Mouse (Mus musculus): Measurements from ENCODE around the gene Lhx5.

The Lhx5 gene

DNA sequence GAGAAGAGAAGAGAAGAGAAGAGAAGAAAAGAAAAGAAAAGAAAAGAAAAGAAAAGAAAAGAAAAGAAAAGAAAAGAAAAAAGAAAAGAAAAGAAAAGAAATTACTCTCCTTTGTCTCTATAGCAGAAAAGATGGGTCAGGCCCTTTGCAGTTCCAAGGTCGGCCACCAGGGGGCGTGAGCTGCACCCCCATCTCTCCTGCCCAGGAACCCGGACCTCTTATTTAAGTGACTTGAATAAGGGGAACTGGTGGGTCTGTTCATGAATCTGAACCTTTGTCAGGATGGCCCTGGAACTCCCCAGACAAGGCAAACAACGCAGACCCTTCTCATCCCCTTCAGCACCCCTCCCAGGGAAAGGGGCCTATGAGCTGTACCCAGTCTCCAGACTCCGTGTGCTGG, 33.6 kb downstream of the Lhx5 start:
- no peak for DNase-seq (ENCODE audit: low spot score in 2 of 2)

DNA sequence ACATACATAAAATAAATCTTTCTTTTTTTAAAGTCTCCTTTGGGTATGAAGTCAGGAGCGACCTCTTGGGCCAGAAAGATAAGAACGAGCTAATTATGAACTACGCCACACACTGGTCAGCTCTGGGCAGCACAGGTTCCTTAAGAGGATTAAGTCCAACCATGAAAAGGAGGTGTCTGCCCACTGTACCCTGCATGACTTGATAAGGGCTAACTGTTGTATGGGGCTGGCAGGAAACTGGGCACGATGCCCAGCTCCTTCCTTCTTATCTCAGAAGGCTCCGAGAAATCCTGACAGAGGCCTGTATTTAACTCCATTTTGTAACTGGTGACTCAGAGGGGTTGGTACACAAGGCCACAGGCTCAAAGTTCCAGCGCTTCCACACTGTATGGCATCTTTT, 34.4 kb downstream of the Lhx5 start:
- no peak for DNase-seq (ENCODE audit: low spot score in 2 of 2)

DNA sequence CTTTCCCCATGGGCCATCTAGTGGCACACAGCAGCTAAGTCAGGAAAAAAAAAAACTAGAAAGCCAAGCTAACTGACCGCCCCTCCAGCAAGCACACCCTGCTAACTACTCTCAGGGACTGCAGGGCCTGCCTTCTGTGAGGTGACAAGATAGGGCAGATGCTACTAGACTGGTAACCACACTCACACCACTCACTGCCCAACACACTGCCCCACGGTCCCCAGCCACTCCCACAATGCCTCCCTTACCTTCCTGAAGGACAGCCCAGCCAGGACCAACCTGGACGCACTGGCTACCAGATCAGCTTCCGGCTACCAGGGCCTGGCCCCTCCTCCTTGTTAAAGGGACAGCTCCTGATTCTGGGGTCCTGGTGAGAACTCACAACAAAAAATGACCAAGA, 35.5 kb downstream of the Lhx5 start:
- no peak for DNase-seq (ENCODE audit: low spot score in 2 of 2)

DNA sequence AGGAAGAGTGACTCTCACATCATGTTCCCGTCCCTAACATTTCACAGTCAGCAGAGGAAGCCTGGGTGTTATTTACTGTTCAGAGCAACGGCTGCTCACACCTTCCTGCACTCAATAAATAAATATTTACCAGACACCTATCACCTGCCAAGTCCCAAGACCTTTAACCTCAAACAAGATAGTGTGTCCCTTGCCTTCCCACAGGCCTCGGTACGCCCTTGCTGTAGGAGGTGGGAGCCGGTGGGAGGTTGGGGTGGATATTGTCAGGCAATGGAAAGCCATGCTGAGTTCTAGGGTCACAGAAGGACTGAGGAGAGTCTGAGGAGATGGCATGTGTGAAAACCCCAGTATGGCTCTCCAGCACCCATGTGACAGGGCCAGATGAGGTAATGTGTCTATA, 36.8 kb downstream of the Lhx5 start:
- DNase-seq (ENCODE audit: low spot score in 2 of 2) = no peak

DNA sequence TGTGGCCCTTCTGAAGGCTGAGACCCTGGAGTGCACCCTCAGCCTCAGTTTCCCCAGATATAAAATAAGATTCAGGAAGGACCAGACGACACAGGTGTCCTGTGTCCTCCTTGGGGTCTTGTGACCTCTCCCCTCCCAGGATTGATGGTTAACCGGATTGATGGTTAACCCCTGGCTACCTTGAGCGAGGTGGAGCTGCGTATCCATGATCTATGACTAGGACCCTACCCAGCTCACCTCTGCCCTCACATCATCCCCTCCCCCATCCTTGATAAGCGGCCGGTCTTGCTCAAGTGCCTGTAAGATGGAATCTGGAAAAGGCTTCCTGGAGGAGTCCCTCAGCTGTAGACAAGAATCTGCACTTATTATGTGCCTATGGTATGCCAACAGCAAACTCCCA, 37.3 kb downstream of the Lhx5 start:
- DNase-seq (ENCODE audit: low spot score in 2 of 2) = no peak

DNA sequence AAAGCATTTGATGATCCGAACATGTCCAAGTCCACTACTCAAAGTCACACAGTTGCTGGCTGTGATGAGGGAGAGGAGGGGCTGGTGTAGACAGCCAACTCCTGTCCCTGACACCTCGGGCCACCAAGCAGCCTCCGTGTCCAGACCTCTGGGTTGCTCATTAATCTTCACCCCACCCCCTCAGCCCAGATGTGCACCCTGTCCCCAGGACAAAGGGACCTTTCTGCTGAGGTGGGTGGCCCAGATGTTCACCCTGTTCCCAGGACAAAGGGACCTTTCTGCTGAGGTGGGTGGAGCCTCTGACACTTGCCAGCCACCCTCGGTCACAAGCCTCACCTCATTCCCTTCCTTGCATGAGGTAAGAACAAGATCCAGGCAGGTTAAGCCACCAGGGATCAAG, 40.0 kb downstream of the Lhx5 start:
- no peak for DNase-seq (ENCODE audit: low spot score in 2 of 2)

DNA sequence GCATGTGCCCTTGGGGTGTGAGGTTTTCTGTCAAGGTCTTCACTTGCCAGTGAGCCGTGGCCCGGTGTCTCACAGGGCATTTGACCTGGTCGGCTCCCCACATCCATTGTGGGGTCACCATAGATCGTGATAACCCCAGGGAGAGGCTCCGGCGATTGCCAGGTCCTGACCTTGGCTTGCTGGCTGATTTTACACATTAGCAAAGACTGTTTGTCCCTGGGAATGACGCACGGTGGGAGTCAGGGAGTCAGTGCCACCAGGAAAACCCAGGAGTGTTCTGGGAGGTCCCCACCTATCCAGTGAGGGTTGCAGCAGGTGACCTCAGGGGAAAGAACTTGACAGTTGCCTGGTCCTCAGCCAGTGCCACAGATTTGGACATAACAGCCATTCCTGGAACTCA, 41.3 kb downstream of the Lhx5 start, which contains the start of gene Sdsl:
Gene Sdsl, minus strand, starts transcription at position 41 of the 400 bp plus-strand sequence.
- DNase-seq (ENCODE audit: low spot score in 2 of 2) = no peak

DNA sequence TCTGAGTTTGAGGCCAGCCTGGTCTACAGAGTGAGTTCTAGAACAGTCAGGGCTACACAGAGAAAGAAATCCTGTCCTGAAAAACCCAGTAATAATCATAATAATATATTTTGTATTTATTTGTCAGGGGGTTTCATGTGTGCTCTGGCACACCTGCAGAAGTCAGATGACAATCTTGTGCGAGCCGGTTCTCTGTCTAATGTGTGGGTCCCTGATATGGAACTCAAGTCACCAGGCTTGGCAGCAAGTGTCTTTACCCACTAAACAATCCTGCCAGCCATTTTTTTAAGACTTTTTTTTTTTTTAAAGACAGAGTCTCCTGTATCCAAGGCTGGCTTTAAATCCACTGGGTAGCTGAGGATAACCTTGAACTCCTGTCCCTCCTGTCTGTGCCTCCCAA, 41.9 kb downstream of the Lhx5 start:
- no peak for DNase-seq (ENCODE audit: low spot score in 2 of 2)

DNA sequence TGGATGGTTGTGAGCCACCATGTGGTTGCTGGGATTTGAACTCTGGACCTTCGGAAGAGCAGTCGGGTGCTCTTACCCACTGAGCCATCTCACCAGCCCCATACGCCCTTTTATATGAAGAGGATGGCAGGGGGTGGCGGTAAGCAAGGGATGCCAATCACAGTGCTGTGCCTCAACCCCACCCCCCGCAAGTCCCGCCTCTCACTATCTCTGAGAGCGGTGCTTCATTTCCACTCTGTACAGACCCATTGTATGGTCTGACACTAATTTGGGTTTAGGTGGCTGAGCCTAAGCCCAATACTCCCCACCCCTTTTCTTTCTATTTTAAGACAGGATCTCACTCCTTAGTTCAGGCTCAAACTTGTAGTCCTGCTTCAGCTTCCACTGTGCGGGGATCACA, 44.4 kb downstream of the Lhx5 start:
- DNase-seq (ENCODE audit: low spot score in 2 of 2) = no peak

DNA sequence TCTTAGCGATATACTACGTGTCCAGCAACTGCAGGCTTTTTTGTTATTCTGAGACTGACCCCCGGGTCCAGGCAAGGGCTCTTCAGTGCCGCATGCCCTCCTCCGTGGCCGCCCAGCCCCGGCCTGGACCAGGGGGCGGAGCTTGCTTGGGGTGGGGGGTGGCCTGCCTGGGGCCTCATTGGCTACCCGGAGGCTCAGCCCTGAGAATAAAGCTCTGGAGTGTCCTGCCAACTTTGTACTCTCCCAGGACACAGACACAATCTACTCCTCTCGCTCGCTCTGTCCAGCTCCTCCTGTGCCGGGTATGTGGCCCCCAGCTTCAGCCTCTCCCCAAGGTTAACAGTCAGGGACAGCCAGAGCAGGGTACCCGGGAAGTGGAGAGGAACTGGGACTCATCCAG, 44.8 kb downstream of the Lhx5 start, which contains the start of gene Sds:
Gene Sds, plus strand, starts transcription at position 231 of the 400 bp plus-strand sequence.
- no peak for DNase-seq (ENCODE audit: low spot score in 2 of 2)

DNA sequence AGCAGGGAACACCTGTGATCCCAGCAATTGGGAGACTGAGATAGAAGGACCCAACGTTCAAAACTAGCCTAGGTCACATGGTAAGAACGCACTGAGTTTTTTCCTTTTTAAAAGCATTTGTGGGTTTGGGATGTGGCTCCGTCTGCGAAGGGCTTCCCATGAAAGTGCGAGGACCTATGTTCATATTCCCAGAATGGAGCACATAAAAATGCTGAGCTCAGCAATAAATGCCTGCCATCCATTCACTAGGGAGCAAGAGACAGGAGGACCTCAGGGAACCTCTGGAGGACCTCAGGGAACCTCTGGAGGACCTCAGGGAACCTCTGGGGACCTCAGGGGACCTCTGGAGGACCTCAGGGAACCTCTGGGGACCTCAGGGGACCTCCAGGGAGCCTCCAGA, 46.5 kb downstream of the Lhx5 start:
- DNase-seq (ENCODE audit: low spot score in 2 of 2) = no peak

DNA sequence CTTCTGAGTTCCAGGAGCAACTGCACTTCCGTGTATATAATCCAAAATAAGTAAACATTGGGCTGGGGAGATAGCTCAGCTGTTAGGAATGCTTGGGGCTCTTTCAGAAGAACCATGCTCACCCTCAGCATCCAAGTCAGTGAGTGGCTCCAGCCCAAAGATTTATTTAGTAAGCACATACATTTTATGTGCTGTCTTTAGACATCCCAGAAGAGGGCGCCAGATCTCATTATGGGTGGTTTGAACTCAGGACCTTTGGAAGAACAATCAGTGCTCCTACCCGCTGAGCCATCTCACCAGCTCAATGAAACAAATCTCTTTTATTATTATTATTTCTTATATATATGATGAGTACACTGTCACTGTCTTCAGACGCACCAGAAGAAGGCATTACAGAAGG, 48.0 kb downstream of the Lhx5 start:
- DNase-seq (ENCODE audit: low spot score in 2 of 2) = no peak

DNA sequence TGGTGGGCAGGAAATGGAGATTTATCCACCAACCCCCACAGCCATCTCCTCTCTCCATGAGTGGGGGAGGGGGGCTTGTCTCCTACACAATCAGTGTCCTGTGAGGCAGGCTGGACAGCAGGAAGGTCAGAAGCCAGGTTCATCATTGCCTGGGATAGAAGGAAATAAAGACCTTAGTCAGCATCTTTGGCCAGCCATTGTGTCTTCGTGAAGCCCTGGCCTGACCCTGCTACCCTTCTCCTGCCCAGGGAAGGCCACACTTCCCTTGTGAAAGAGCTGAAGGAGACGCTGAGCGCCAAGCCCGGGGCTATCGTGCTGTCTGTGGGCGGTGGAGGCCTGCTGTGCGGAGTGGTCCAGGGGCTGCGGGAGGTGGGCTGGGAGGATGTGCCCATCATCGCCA, 49.7 kb downstream of the Lhx5 start:
- no peak for DNase-seq (ENCODE audit: low spot score in 2 of 2)

DNA sequence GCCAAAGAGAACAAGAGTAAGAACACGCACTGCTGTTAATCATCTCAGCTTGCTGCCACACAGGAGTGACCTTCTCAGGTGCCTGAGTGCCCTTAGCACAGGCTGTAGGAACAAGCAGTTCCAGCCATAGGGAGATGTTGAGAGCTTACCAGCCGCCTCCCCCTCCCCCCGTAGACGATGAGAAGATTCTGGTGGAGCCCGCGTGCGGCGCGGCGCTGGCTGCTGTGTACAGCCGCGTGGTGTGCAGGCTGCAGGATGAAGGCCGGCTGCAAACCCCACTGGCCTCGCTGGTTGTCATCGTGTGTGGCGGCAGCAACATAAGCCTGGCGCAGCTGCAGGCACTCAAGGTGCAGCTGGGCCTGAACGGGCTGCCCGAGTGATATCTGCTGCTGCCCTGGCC, 51.9 kb downstream of the Lhx5 start:
- DNase-seq (ENCODE audit: low spot score in 2 of 2) = no peak

DNA sequence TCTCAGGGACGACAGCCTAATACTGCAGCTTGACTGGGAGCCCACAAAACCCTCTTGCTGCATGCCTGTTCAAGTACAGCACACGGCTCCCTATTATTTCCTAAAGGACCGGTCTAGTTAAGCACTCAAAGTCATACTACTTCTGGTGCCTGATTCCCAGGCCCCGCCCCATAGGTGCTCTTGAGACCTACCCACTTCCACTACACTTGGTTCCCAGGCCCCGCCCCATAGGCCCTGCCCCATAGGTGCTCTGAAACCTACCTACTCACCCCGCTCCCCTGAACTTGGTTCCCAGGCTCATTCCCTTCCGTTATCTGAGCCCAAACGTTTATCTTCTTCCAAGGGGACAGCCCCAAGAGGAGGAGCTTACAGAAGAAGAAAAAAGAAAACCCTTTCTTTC, 56.3 kb downstream of the Lhx5 start:
- DNase-seq (ENCODE audit: low spot score in 2 of 2) = no peak

DNA sequence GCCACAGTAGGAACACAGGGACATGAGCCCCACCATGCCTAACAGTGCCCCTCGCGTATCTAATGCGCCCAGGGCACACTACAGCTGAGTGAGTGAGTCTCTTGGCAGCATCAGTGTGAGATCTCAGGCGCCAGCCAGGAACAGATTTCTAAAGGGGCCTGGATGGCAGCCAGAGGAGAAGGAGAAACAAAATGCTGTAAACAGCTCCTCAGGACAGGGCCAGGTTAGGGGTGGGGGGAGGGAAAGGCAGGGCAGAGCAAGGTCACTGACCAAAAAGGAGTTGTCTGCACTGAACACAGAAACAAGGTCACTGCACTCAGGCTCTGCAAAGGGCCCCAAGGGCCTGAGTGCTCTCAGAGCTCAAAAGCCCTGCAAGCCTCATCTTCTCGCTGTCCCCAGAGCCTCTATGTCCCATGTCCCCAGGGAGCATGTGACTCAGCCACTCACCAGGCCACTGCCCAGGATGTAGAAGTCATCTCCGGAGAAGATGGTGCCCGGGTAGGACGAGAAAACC, 59.2 kb downstream of the Lhx5 start:
- no peak for DNase-seq (ENCODE audit: low spot score in 2 of 2)
